Mouse (Mus musculus): ENCODE measurements around the gene Tspyl4. TPM values are rescaled to one million over a fixed set of nuclear protein-coding genes. Genes with fewer than 3 reads are reported as not detected.
"Not testable (repeated sequence)": the region's sequence is repeated elsewhere in the genome, so short reads cannot be mapped to it uniquely, and the experiment has no call there.

Gene Tspyl4
- polyA plus RNA-seq (2015; fragmentation: Nextera tagmentation; extraction: Ambion mirVana): 413 and 424 TPM in 2 replicates

DNA sequence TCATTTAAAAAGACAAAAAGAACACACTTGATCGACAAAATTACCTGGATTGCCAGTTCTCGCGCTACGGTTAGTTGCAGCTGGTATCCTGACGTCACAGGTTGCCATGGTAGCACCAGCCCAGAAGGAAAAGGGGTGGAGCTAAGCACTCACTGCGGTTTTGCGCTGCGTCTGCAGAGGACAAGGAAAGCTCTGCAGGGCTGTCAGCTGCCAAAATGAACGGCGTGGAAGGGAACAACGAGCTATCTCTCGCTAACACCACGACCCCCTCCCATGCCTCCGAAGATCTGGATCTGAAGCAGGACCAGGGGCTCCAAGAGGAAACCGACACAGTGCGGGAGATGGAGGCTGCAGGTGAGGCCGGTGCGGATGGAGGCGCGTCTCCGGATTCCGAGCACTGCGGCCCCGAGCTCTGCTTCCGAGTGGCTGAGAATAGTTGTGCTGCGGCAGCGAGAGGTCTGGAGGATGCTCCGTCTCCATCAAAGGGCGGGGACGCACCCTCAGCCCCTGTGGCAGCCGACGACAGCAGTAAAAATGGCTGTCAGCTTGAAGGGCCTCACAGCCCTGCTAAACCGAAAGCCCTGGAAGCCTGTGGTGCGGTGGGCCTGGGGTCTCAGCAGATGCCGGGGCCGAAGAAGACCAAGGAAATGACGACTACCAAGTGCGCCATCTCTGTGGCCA is at the start of gene Tspyl4:
Gene Tspyl4 (plus strand): TSS at position 144 of the 681 bp plus-strand sequence.
- WGBS: under 1% methylated on average over 38 of the region's 38 CpGs
- Histone ChIP-seq H3K4me3 (ENCODE audit: low read length) (peak within 1 kb of the TSS; percentile 64), H3K27ac (ENCODE audit: low read depth, low read length) (peak within 1 kb of the TSS; percentile 95), H3K4me2 (ENCODE audit: low read length) (peak within 1 kb of the TSS; percentile 99), H3K9ac (ENCODE audit: low read depth, low read length) (peak within 1 kb of the TSS; percentile 80), H3K36me3 (ENCODE audit: control insufficient read depth, insufficient read depth, low read length) (no peaks in the 10 kb centered on the region), H3K4me1 (ENCODE audit: control insufficient read depth, insufficient read depth, low read depth, low read length) (peaks cover 29% of the 10 kb centered on the region), H3K9me3 (ENCODE audit: control insufficient read depth, low read length) (no peaks in the 10 kb centered on the region), H3K27me3 (replicated peaks; ENCODE audit: control insufficient read depth, insufficient read depth, low read length) (no peaks in the 10 kb centered on the region)
- peak; percentile 98 for ATAC-seq

DNA sequence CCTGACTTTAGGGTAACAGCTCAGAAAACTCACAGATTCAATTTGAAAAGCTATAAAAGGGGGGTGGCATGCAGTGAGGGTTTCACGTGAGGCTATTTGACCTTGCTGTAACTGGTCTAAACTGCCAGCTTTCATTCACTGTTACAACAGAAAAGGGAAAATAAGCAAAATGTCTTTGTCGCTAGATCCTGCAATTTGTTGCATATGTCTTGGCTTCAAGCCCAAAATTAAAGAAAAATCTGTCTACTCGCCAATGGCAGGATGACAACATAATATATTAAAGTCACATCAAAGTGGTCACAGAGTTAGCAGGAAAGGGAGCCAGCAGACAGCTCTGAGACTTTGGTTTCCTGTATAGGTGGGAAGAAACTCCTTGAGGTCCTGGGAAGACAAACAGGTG is 49.5 kb upstream of the Tspyl4 start:
- no peak for ATAC-seq
- no peaks in the 10 kb centered on the region for H3K4me1 ChIP-seq (ENCODE audit: control insufficient read depth, insufficient read depth, low read depth, low read length)
- no peaks in the 10 kb centered on the region for H3K27me3 ChIP-seq (replicated peaks; ENCODE audit: control insufficient read depth, insufficient read depth, low read length)
- no peaks in the 10 kb centered on the region for H3K36me3 ChIP-seq (ENCODE audit: control insufficient read depth, insufficient read depth, low read length)
- H3K9me3 ChIP-seq (ENCODE audit: control insufficient read depth, low read length): no peaks in the 10 kb centered on the region
- H3K4me2 ChIP-seq (ENCODE audit: low read length): no peak overlapping the region
- 30% methylated on average over 3 of the region's 3 CpGs for WGBS
- no peak overlapping the region for H3K27ac ChIP-seq (ENCODE audit: low read depth, low read length)
- H3K4me3 ChIP-seq (ENCODE audit: low read length): no peak overlapping the region
- no peak overlapping the region for H3K9ac ChIP-seq (ENCODE audit: low read depth, low read length)

DNA sequence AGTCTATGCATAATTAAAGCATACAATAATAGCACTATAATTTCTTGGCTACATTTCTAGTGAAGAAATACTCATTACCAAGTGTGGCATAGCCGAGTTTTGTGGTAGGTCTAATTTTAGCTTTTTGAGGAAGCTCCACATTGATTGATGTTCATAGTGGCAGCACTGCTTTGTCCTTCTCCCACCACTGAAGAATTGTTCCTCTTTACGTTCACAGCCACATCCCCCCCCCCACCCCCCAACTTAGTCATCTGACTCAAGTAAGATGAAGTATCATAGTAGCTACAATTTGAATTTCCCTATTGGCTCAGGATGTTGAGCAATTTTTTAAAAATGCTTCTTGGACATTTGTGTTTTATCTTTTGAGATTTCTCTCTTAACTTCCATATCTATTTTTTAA is 47.6 kb upstream of the Tspyl4 start:
- WGBS: 32% methylated on average over 2 of the region's 2 CpGs
- Histone ChIP-seq H3K4me3 (ENCODE audit: low read length) (no peak overlapping the region), H3K4me1 (ENCODE audit: control insufficient read depth, insufficient read depth, low read depth, low read length) (no peaks in the 10 kb centered on the region)

DNA sequence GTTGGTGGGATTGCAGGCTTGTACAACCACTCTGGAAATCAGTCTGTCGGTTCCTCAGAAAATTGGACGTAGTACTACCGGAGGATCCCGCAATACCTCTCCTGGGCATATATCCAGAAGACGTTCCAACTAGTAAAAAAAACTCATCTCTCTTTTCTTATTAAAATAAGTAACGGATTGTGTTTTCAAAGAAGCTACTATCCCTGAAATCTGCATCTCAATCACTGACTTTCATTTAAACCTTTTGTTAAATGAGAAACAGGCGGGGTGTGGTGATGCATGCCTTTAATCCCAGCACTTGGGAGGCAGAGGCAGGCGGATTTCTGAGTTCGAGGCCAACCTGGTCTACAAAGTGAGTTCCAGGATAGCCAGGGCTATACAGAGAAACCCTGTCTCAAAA is 44.4 kb upstream of the Tspyl4 start:
- WGBS: 91% methylated on average over 9 of the region's 9 CpGs

More for the DNA sequence above, 47.6 kb upstream of the Tspyl4 start:
- no peaks in the 10 kb centered on the region for H3K27me3 ChIP-seq (replicated peaks; ENCODE audit: control insufficient read depth, insufficient read depth, low read length)
- no peak overlapping the region for H3K9ac ChIP-seq (ENCODE audit: low read depth, low read length)
- no peak for ATAC-seq
- no peak overlapping the region for H3K27ac ChIP-seq (ENCODE audit: low read depth, low read length)
- no peaks in the 10 kb centered on the region for H3K36me3 ChIP-seq (ENCODE audit: control insufficient read depth, insufficient read depth, low read length)
- no peak overlapping the region for H3K4me2 ChIP-seq (ENCODE audit: low read length)
- H3K9me3 ChIP-seq (ENCODE audit: control insufficient read depth, low read length): no peaks in the 10 kb centered on the region

DNA sequence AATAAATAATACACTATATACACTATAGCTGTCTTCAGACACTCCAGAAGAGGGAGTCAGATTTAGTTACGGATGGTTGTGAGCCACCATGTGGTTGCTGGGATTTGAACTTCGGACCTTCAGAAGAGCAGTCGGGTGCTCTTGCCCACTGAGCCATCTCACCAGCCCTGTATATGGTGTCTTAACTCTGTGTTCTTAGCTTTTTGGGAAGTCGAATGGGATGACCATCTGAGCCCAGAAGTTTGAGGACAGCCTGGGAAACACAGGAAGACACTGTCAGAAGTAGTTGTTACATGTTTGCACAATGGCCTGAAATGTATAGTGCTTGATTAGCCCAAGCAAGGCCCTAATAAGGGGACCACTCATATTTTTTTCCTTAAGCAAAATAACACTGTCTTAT is 32.1 kb upstream of the Tspyl4 start:
- Histone ChIP-seq H3K9me3 (ENCODE audit: control insufficient read depth, low read length) (no peaks in the 10 kb centered on the region), H3K27me3 (replicated peaks; ENCODE audit: control insufficient read depth, insufficient read depth, low read length) (no peaks in the 10 kb centered on the region), H3K36me3 (ENCODE audit: control insufficient read depth, insufficient read depth, low read length) (no peaks in the 10 kb centered on the region), H3K27ac (ENCODE audit: low read depth, low read length) (no peak overlapping the region), H3K9ac (ENCODE audit: low read depth, low read length) (no peak overlapping the region), H3K4me1 (ENCODE audit: control insufficient read depth, insufficient read depth, low read depth, low read length) (no peaks in the 10 kb centered on the region), H3K4me2 (ENCODE audit: low read length) (no peak overlapping the region), H3K4me3 (ENCODE audit: low read length) (no peak overlapping the region)
- ATAC-seq: no peak
- WGBS: 89% methylated on average over 4 of the region's 4 CpGs

More for the DNA sequence above, 44.4 kb upstream of the Tspyl4 start:
- not testable (repeated sequence) for ATAC-seq; H3K4me1 ChIP-seq (ENCODE audit: control insufficient read depth, insufficient read depth, low read depth, low read length); H3K27me3 ChIP-seq (replicated peaks; ENCODE audit: control insufficient read depth, insufficient read depth, low read length); H3K4me2 ChIP-seq (ENCODE audit: low read length); H3K27ac ChIP-seq (ENCODE audit: low read depth, low read length); H3K36me3 ChIP-seq (ENCODE audit: control insufficient read depth, insufficient read depth, low read length); H3K9ac ChIP-seq (ENCODE audit: low read depth, low read length); H3K9me3 ChIP-seq (ENCODE audit: control insufficient read depth, low read length); H3K4me3 ChIP-seq (ENCODE audit: low read length)

DNA sequence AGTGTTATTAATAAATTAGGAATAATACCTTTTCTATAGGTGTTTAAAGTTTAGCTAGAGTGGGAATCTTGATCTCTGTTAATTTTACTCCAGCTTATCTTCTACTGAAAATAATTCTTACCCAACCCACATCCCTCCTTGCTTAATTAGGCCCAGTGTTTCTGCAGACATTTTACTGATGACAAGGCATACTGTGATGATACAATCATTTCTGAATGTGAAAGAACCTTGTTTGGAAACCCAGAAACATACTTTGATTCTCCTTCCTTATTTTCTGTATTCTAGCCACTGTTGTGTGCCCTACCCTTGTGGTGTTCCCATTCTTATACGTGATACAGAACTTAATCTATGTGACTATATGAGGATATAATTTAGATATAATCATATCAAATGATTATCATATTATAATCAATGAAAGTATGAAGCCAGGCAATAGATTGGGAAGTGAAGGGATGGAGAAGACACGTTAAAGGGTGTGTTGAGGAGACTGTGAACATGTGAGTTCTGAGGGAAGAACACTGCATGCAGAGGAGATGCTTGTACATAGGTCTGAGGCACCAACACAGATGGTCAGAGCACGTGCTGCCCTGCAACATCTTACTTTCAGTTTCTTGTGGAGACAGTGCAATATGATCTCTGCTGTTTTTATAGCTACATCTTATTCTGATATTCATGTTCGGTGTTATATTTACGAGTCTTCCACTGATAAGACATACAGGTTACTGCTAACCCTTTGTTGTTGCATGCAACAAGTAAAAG is 29.8 kb upstream of the Tspyl4 start:
- H3K9ac ChIP-seq (ENCODE audit: low read depth, low read length): no peak overlapping the region
- H3K9me3 ChIP-seq (ENCODE audit: control insufficient read depth, low read length): no peaks in the 10 kb centered on the region
- ATAC-seq: no peak
- no peak overlapping the region for H3K27ac ChIP-seq (ENCODE audit: low read depth, low read length)
- 84% methylated on average over 5 of the region's 5 CpGs for WGBS
- H3K4me1 ChIP-seq (ENCODE audit: control insufficient read depth, insufficient read depth, low read depth, low read length): no peaks in the 10 kb centered on the region
- no peak overlapping the region for H3K4me3 ChIP-seq (ENCODE audit: low read length)
- no peak overlapping the region for H3K4me2 ChIP-seq (ENCODE audit: low read length)
- no peaks in the 10 kb centered on the region for H3K27me3 ChIP-seq (replicated peaks; ENCODE audit: control insufficient read depth, insufficient read depth, low read length)
- no peaks in the 10 kb centered on the region for H3K36me3 ChIP-seq (ENCODE audit: control insufficient read depth, insufficient read depth, low read length)

DNA sequence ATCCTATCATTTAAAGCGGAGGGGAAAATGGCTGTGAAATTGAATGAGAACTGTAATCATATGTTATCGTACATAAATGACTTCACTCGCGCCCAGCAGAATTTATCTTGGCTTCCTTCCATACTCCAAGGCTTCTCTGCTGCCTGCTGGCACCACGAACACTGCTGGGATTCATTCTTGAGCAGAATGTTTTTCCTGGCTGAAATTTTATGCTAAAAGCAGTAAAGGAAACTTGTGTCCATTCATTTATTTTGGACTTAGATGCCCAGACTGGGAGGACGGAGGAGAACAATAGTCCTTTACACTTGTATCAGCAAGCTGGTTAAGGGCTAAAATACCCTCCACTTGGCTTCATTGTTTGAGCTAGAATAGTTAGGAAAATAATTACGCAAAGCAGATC is 25.6 kb upstream of the Tspyl4 start:
- peak overlapping the region; percentile 5; the same call in 1 of the 2 replicates for H3K4me2 ChIP-seq (ENCODE audit: low read length)
- no peaks in the 10 kb centered on the region for H3K36me3 ChIP-seq (ENCODE audit: control insufficient read depth, insufficient read depth, low read length)
- H3K9me3 ChIP-seq (ENCODE audit: control insufficient read depth, low read length): no peaks in the 10 kb centered on the region
- no peak overlapping the region for H3K27ac ChIP-seq (ENCODE audit: low read depth, low read length)
- no peak overlapping the region for H3K9ac ChIP-seq (ENCODE audit: low read depth, low read length)
- WGBS: 38% methylated on average over 7 of the region's 7 CpGs
- no peaks in the 10 kb centered on the region for H3K27me3 ChIP-seq (replicated peaks; ENCODE audit: control insufficient read depth, insufficient read depth, low read length)
- H3K4me1 ChIP-seq (ENCODE audit: control insufficient read depth, insufficient read depth, low read depth, low read length): no peaks in the 10 kb centered on the region
- no peak; the same call in 1 of the 2 replicates for ATAC-seq
- H3K4me3 ChIP-seq (ENCODE audit: low read length): no peak overlapping the region

DNA sequence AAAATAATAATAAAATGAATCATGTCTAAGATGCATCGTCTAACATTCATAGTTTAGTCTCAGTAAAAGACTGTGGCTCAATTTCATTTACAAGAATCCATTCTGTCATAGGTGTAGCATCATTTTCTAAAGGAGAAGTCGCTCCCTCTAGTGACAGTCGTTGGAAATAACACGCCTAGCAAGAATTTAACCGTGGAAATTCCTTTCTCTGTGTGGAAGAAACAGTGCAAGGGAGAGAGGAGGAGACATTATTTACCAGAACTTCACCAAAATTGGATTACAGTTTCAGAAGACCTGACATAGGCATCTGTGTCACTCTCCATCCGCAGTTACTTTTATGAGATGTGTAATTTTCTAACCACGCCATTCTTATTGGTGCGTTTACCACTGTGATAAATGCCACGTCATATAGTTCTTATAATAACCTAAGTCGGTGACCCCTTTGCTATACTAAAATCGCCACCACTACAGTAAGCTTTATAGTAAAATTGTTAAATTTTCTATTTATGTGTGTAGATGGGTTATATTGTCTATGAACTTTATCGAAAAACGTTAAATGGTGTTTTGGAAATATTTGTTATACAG is 16.6 kb upstream of the Tspyl4 start:
- Histone ChIP-seq H3K27ac (ENCODE audit: low read depth, low read length) (peak overlapping the region; percentile 39; the same call in 1 of the 2 replicates), H3K9me3 (ENCODE audit: control insufficient read depth, low read length) (no peaks in the 10 kb centered on the region), H3K27me3 (replicated peaks; ENCODE audit: control insufficient read depth, insufficient read depth, low read length) (no peaks in the 10 kb centered on the region), H3K4me3 (ENCODE audit: low read length) (peak overlapping the region; percentile 33), H3K36me3 (ENCODE audit: control insufficient read depth, insufficient read depth, low read length) (no peaks in the 10 kb centered on the region; the same call in 1 of the 2 replicates), H3K4me1 (ENCODE audit: control insufficient read depth, insufficient read depth, low read depth, low read length) (peaks cover 18% of the 10 kb centered on the region), H3K4me2 (ENCODE audit: low read length) (peak overlapping the region; percentile 62), H3K9ac (ENCODE audit: low read depth, low read length) (peak overlapping the region; percentile 50)
- WGBS: 28% methylated on average over 13 of the region's 13 CpGs
- ATAC-seq: peak; percentile 24
